Mouse (Mus musculus): Measurements from ENCODE around the gene Disp3.

The Disp3 gene

DNA sequence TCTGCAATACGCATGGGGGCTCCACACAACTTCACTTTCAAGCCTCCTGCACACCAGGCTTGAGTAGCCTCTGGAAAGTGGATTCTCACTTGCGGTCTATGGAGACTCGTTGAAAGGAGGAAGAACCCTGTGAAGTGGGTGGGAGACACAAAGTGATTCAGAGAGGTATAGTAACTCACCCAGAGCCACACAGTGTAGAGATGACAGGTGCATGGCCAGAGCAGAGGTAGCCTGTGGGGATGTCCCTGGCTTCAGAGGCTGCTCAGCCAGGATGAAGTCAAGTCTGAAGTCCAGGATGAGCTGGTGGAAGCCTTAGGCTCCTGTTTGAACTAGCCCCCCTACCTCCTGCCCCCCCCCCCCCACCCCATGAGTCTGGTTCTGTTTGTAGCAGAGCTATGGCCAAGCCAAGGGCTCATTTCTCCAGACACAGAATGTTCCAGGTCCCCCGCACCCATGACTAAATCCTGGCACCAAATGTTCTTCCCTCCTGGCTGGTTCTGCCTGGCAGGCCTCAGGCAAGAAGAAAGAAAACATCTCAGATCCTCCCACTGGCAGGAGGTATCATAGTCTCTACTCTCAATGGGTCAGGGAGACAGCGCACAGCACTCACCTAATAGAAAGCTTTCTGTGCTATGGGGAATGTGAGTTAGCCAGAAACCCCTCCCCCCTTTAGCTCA, 73.2 kb downstream of the Disp3 start:
- DNase-seq = peak; percentile 21

GRCm38 (mm10) chr4:148204873-148205232, 82.9 kb downstream of the Disp3 start:
- no peak for DNase-seq

- DNase-seq = no peak
Measured at GRCm38 (mm10) chr4:148204061-148204872, 83.5 kb downstream of the Disp3 start.

GRCm38 (mm10) chr4:148203557-148203956, 84.2 kb downstream of the Disp3 start:
- DNase-seq = no peak

GRCm38 (mm10) chr4:148198721-148199120, 89.0 kb downstream of the Disp3 start:
- DNase-seq = no peak

DNA sequence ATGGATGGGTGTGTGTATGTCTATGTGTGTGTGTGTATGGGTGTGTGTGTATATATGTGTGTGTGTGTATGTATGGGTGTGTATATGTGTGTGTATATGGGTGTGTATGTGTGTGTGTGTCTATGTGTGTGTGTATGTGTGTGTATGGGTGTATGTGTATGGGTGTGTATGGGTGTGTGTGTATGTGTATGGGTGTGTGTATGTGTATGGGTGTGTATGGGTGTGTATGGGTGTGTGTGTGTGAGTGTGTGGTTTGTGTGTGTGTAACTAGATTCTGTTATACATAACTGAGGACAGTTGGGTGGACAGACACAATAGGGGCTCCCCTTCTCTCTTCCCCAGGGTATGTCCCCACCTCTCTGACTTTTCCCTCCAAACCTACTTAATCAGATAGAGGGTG, 93.4 kb downstream of the Disp3 start:
- no peak for DNase-seq

DNA sequence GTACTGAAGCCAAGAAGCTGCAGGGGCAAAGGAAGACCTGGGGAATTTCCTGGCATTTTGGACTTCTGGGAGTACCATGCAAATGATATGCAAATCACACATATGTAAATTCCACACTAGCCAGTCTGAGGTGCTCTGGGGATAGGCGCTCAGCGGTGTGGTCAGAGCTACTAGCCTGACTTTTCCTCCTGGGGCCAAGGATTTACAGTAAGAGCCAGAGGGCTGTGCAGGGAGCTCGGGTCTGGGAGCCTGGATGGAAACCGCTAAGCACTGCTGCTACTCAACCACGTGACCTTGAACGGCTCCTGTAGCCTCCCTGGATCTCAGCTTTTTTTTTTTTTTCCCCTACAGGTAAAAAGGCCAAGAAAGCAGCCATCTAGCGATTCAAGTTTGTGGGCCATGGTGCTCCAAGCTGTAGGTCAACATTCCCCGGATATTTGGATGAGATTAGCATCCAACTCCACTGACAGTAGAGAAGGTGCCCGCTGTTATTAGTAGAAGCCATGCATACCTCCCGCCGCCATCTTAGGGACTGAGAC, 95.0 kb downstream of the Disp3 start:
- DNase-seq = no peak

All from cerebellum, adult 9-11 months (tissue).